Mouse (Mus musculus): ENCODE measurements around the gene Adgrv1. TPM values are rescaled to one million over a fixed set of nuclear protein-coding genes. Genes with fewer than 3 reads are reported as not detected.
"Not testable (repeated sequence)": the region's sequence is repeated elsewhere in the genome, so short reads cannot be mapped to it uniquely, and the experiment has no call there.

The Adgrv1 gene
- 2.1 and 2.4 TPM in 2 replicates for polyA plus RNA-seq (2015; fragmentation: Nextera tagmentation; extraction: Ambion mirVana)

GRCm38 (mm10) chr13:81632720-81633415, at the start of gene Adgrv1:
TSS of gene Adgrv1 (minus strand) at chr13:81633154.
- ATAC-seq (ENCODE audit: borderline replicate concordance, extremely low read depth, low FRiP score, low TSS enrichment), result peak; percentile 96
- peak within 1 kb of the TSS; percentile 80 for H3K4me2 ChIP-seq
- H3K4me1 ChIP-seq, result peaks cover 5% of the 10 kb centered on the region
- peaks cover 29% of the 10 kb centered on the region for H3K27me3 ChIP-seq
- no peaks in the 10 kb centered on the region for H3K36me3 ChIP-seq
- WGBS, result 1% methylated on average over 42 of the region's 42 CpGs
- no peak within 1 kb of the TSS for H3K9ac ChIP-seq
- peak within 1 kb of the TSS; percentile 42 for H3K4me3 ChIP-seq
- H3K9me3 ChIP-seq, result no peaks in the 10 kb centered on the region
- H3K27ac ChIP-seq, result no peak within 1 kb of the TSS

- H3K9ac ChIP-seq, result no peak overlapping the region
- no peaks in the 10 kb centered on the region for H3K27me3 ChIP-seq
- WGBS, result 68% methylated on average over 8 of the region's 8 CpGs
- peaks cover 25% of the 10 kb centered on the region for H3K36me3 ChIP-seq
- no peaks in the 10 kb centered on the region for H3K9me3 ChIP-seq
- no peak overlapping the region for H3K4me2 ChIP-seq
- no peak for ATAC-seq (ENCODE audit: borderline replicate concordance, extremely low read depth, low FRiP score, low TSS enrichment)
- no peaks in the 10 kb centered on the region for H3K4me1 ChIP-seq
- no peak overlapping the region for H3K27ac ChIP-seq
- no peak overlapping the region for H3K4me3 ChIP-seq
Measured at GRCm38 (mm10) chr13:81675333-81675732, 42.4 kb upstream of the Adgrv1 start.

- no peak for ATAC-seq (ENCODE audit: borderline replicate concordance, extremely low read depth, low FRiP score, low TSS enrichment)
- no peaks in the 10 kb centered on the region for H3K27me3 ChIP-seq
- peaks cover 51% of the 10 kb centered on the region for H3K36me3 ChIP-seq
- H3K9me3 ChIP-seq, result no peaks in the 10 kb centered on the region
- H3K4me3 ChIP-seq, result no peak overlapping the region
- H3K27ac ChIP-seq, result no peak overlapping the region
- 88% methylated on average over 5 of the region's 5 CpGs for WGBS
- H3K4me2 ChIP-seq, result no peak overlapping the region
- 0 out of 2 replicates have a peak, but pooled peaks cover 2% of the 10 kb centered on the region for H3K4me1 ChIP-seq
- H3K9ac ChIP-seq, result no peak overlapping the region
Measured at GRCm38 (mm10) chr13:81667713-81668112, 34.8 kb upstream of the Adgrv1 start.

- no peak overlapping the region for H3K27ac ChIP-seq
- no peak overlapping the region for H3K4me2 ChIP-seq
- H3K36me3 ChIP-seq, result peaks cover 41% of the 10 kb centered on the region
- H3K9ac ChIP-seq, result no peak overlapping the region
- H3K4me1 ChIP-seq, result 0 out of 2 replicates have a peak, but pooled peaks cover 7% of the 10 kb centered on the region
- no peak overlapping the region for H3K4me3 ChIP-seq
- WGBS, result 84% methylated on average over 5 of the region's 5 CpGs
- H3K27me3 ChIP-seq, result no peaks in the 10 kb centered on the region
- no peaks in the 10 kb centered on the region for H3K9me3 ChIP-seq
- no peak for ATAC-seq (ENCODE audit: borderline replicate concordance, extremely low read depth, low FRiP score, low TSS enrichment)
Measured at GRCm38 (mm10) chr13:81664331-81664698, 31.4 kb upstream of the Adgrv1 start.

GRCm38 (mm10) chr13:81663566-81664330, 30.8 kb upstream of the Adgrv1 start:
- WGBS, result 69% methylated on average over 12 of the region's 12 CpGs
- H3K36me3 ChIP-seq, result peaks cover 36% of the 10 kb centered on the region
- H3K4me1 ChIP-seq, result peaks cover 11% of the 10 kb centered on the region
- H3K4me2 ChIP-seq, result no peak overlapping the region
- H3K9ac ChIP-seq, result no peak overlapping the region
- H3K27me3 ChIP-seq, result no peaks in the 10 kb centered on the region
- H3K4me3 ChIP-seq, result no peak overlapping the region
- no peak for ATAC-seq (ENCODE audit: borderline replicate concordance, extremely low read depth, low FRiP score, low TSS enrichment)
- H3K27ac ChIP-seq, result no peak overlapping the region
- H3K9me3 ChIP-seq, result no peaks in the 10 kb centered on the region

- Histone ChIP-seq H3K27me3 (no peaks in the 10 kb centered on the region), H3K4me3 (peak overlapping the region; percentile 88), H3K27ac (no peak overlapping the region; the same call in none of the 2 replicates), H3K4me1 (peaks cover 21% of the 10 kb centered on the region), H3K4me2 (peak overlapping the region; percentile 73), H3K9ac (peak overlapping the region; percentile 78), H3K9me3 (no peaks in the 10 kb centered on the region), H3K36me3 (no peaks in the 10 kb centered on the region; the same call in 1 of the 2 replicates)
- 2% methylated on average over 21 of the region's 21 CpGs for WGBS
- ATAC-seq (ENCODE audit: borderline replicate concordance, extremely low read depth, low FRiP score, low TSS enrichment), result peak; percentile 4; the same call in 1 of the 2 replicates
Measured at GRCm38 (mm10) chr13:81658053-81658752, 25.2 kb upstream of the Adgrv1 start.

- H3K4me2 ChIP-seq, result peak within 1 kb of the TSS; percentile 73
- peak; percentile 100 for ATAC-seq (ENCODE audit: borderline replicate concordance, extremely low read depth, low FRiP score, low TSS enrichment)
- no peaks in the 10 kb centered on the region for H3K27me3 ChIP-seq
- WGBS, result under 1% methylated on average over 69 of the region's 73 CpGs
- H3K4me3 ChIP-seq, result peak within 1 kb of the TSS; percentile 88
- no peaks in the 10 kb centered on the region; the same call in 1 of the 2 replicates for H3K36me3 ChIP-seq
- peak within 1 kb of the TSS; percentile 93 for H3K27ac ChIP-seq
- peaks cover 21% of the 10 kb centered on the region for H3K4me1 ChIP-seq
- H3K9me3 ChIP-seq, result no peaks in the 10 kb centered on the region
- H3K9ac ChIP-seq, result peak within 1 kb of the TSS; percentile 78
Measured at GRCm38 (mm10) chr13:81657351-81658052, 24.5 kb upstream of the Adgrv1 start, which contains the start of gene Lysmd3. TSS of gene Lysmd3 (plus strand) at chr13:81657663.

- WGBS, result 19% methylated on average over 5 of the region's 5 CpGs
- H3K4me1 ChIP-seq, result peaks cover 21% of the 10 kb centered on the region
Measured at GRCm38 (mm10) chr13:81657008-81657350, 24.0 kb upstream of the Adgrv1 start.

GRCm38 (mm10) chr13:81656091-81656850, 23.3 kb upstream of the Adgrv1 start:
- H3K4me1 ChIP-seq, result peaks cover 21% of the 10 kb centered on the region
- H3K36me3 ChIP-seq, result no peaks in the 10 kb centered on the region
- peak overlapping the region; percentile 73 for H3K4me2 ChIP-seq
- peak overlapping the region; percentile 66 for H3K27ac ChIP-seq
- no peak for ATAC-seq (ENCODE audit: borderline replicate concordance, extremely low read depth, low FRiP score, low TSS enrichment)
- H3K27me3 ChIP-seq, result no peaks in the 10 kb centered on the region
- no peaks in the 10 kb centered on the region for H3K9me3 ChIP-seq
- WGBS, result 20% methylated on average over 14 of the region's 14 CpGs
- H3K4me3 ChIP-seq, result no peak overlapping the region
- H3K9ac ChIP-seq, result no peak overlapping the region

More at GRCm38 (mm10) chr13:81657008-81657350, 24.0 kb upstream of the Adgrv1 start:
- peak overlapping the region; percentile 88 for H3K4me3 ChIP-seq
- no peaks in the 10 kb centered on the region; the same call in 1 of the 2 replicates for H3K36me3 ChIP-seq
- peak overlapping the region; percentile 56 for H3K9ac ChIP-seq
- H3K27me3 ChIP-seq, result no peaks in the 10 kb centered on the region
- H3K27ac ChIP-seq, result peak overlapping the region; percentile 93
- peak overlapping the region; percentile 73 for H3K4me2 ChIP-seq
- H3K9me3 ChIP-seq, result no peaks in the 10 kb centered on the region
- ATAC-seq (ENCODE audit: borderline replicate concordance, extremely low read depth, low FRiP score, low TSS enrichment), result no peak; the same call in 1 of the 2 replicates

- not testable (repeated sequence) for H3K4me2 ChIP-seq; H3K27me3 ChIP-seq; H3K4me3 ChIP-seq; H3K36me3 ChIP-seq; H3K9me3 ChIP-seq; H3K4me1 ChIP-seq; H3K27ac ChIP-seq; ATAC-seq (ENCODE audit: borderline replicate concordance, extremely low read depth, low FRiP score, low TSS enrichment); H3K9ac ChIP-seq
- WGBS, result 83% methylated on average over 5 of the region's 6 CpGs
Measured at GRCm38 (mm10) chr13:81650382-81650781, 17.4 kb upstream of the Adgrv1 start.
